Mouse (Mus musculus): Measurements from ENCODE around the gene Olfr60.

GRCm38 (mm10) chr7:140376231-140376630 lies 14.8 kb upstream of the Olfr60 start, which contains the start of gene Olfr530:
- TF ChIP-seq CTCF (conservative IDR thresholded peaks at IDR 0.05; ENCODE audit: insufficient read depth, insufficient read length, low read depth, low read length): no peak
- TF ChIP-seq POLR2A (IDR thresholded peaks at IDR 0.05; ENCODE audit: low read depth, low read length): no peak

Measured in kidney, adult 2 months (tissue).